Mouse (Mus musculus) myocyte (in vitro differentiated cells): Measurements from ENCODE around the gene Dusp6. TPM values are rescaled to one million over a fixed set of nuclear protein-coding genes. Genes with fewer than 3 reads are reported as not detected.

Source experiments
- H3K27me3 ChIP-seq: one replicate; pipeline ENCODE4 v1.6.1; 2011; ENCODE audit not compliant: control insufficient read depth, insufficient read depth, insufficient read length
- H3K36me3 ChIP-seq: one replicate; pipeline ENCODE4 v1.6.1; 2011; ENCODE audit not compliant: control insufficient read depth, insufficient read depth
- H3K4me2 ChIP-seq: one replicate; pipeline ENCODE4 v1.6.1; 2011; ENCODE audit warnings: low read depth, control low read depth
- H3K4me3 ChIP-seq: one replicate; pipeline ENCODE4 v1.5.1; 2011; ENCODE audit warnings: mild to moderate bottlenecking, control low read depth, moderate library complexity
- H3K79me2 ChIP-seq: one replicate; pipeline ENCODE4 v1.6.1; 2011; ENCODE audit not compliant: control insufficient read depth, insufficient read depth
- H3ac ChIP-seq: one replicate; pipeline ENCODE4 v1.6.1; 2011; ENCODE audit not compliant: control insufficient read depth, insufficient read length
- CEBPB ChIP-seq: IDR thresholded peaks from 2 replicates; pipeline ENCODE4 v1.6.1; 2011; ENCODE audit warnings: mild to moderate bottlenecking, moderate library complexity; ENCODE audit not compliant: poor library complexity, insufficient read depth, severe bottlenecking
- E2F4 ChIP-seq: IDR thresholded peaks from one replicate; pipeline ENCODE4 v1.6.1; 2011; ENCODE audit warnings: mild to moderate bottlenecking, control low read depth, moderate library complexity; ENCODE audit not compliant: insufficient read depth
- MAX ChIP-seq: IDR thresholded peaks from one replicate; pipeline ENCODE4 v1.6.1; 2011; ENCODE audit warnings: low read depth, mild to moderate bottlenecking, control low read depth
- MYOD1 ChIP-seq, 3 experiments: IDR thresholded peaks; one replicate each; pipeline ENCODE4 v1.6.1; 2011; ENCODE audit warnings: control low read depth in 2 of 3, low read depth in 2 of 3, mild to moderate bottlenecking in 2 of 3, moderate library complexity in 1 of 3; ENCODE audit not compliant: insufficient read length in 2 of 3, control insufficient read depth in 1 of 3
- MYOG ChIP-seq, 3 experiments: IDR thresholded peaks; one replicate each; pipeline ENCODE4 v1.6.1; 2011; ENCODE audit warnings: control low read depth in 2 of 3, low read depth in 2 of 3, mild to moderate bottlenecking in 2 of 3; ENCODE audit not compliant: insufficient read length in 2 of 3, control insufficient read depth in 1 of 3, insufficient read depth in 1 of 3
- POLR2A ChIP-seq: IDR thresholded peaks from one replicate; pipeline ENCODE4 v1.6.1; 2011; ENCODE audit warnings: low read depth, mild to moderate bottlenecking, control low read depth, moderate library complexity; ENCODE audit not compliant: insufficient read length
- POLR2AphosphoS2 ChIP-seq: IDR thresholded peaks from one replicate; pipeline ENCODE4 v1.6.1; 2011; ENCODE audit warnings: low read depth, control low read depth; ENCODE audit not compliant: insufficient read length
- REST ChIP-seq: IDR thresholded peaks from one replicate; pipeline ENCODE4 v1.6.1; 2011; ENCODE audit warnings: mild to moderate bottlenecking, control low read depth, moderate library complexity; ENCODE audit not compliant: insufficient read depth, insufficient read length
- SRF ChIP-seq: IDR thresholded peaks from one replicate; pipeline ENCODE4 v1.6.1; 2011; ENCODE audit warnings: low read depth; ENCODE audit not compliant: control insufficient read depth, insufficient read length
- TCF12 ChIP-seq: IDR thresholded peaks from one replicate; pipeline ENCODE4 v1.6.1; 2011; ENCODE audit warnings: mild to moderate bottlenecking, control low read depth; ENCODE audit not compliant: poor library complexity, insufficient read depth, severe bottlenecking
- TCF3 ChIP-seq: IDR thresholded peaks from one replicate; pipeline ENCODE4 v1.6.1; 2011; ENCODE audit warnings: low read depth, control low read depth; ENCODE audit not compliant: insufficient read length
- USF1 ChIP-seq: IDR thresholded peaks from one replicate; pipeline ENCODE4 v1.6.1; 2011; ENCODE audit warnings: low read depth, mild to moderate bottlenecking, control low read depth, moderate library complexity
- polyA plus RNA-seq: library from polyadenylated mRNA; unstranded; fragments of >200 nt; fragmentation: generic; extraction: Trizol; gene quantifications from one replicate; pipeline ENCODE4 v1.2.1, GENCODE M21; 2012; ENCODE audit warnings: missing spikeins

Dusp6 gene
- polyA plus RNA-seq, 1 experiment = 21.6 TPM

DNA sequence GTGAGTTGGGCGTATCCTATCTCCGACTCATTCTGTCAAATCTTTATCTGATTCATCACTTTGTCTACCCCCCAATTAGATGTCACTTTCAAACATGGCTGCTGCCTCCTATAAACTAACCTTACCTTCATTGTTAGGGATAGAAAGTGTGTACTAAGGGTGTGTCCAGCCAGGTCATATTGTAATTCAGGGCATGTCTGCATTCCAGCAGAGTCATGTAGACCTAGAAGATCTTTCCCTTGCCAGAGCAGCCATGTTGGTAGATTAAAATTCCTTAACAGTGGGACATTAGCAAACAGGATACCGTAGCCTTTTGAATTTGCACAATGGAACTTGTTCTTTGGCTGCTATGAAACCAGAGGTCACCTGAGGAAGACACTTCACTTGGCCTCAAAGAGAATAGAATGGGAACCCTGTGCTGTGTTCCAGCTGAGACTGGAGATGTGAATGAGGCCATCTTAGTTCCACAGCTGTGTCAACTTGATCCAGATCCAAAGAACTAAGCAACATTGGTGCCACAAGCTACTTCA lies 30.1 kb downstream of the Dusp6 start:
- no peak overlapping the region for H3ac ChIP-seq
- H3K4me3 ChIP-seq = no peak overlapping the region
- H3K4me2 ChIP-seq = no peak overlapping the region
- no peaks in the 10 kb centered on the region for H3K36me3 ChIP-seq
- H3K27me3 ChIP-seq = no peaks in the 10 kb centered on the region
- H3K79me2 ChIP-seq = no peaks in the 10 kb centered on the region
- TF ChIP-seq REST = no peak
- no peak for TF ChIP-seq POLR2A
- TF ChIP-seq MYOD1 (IDR thresholded peaks at IDR 0.05; ENCODE audit: control insufficient read depth in 1 of 3, insufficient read length in 2 of 3, low read depth in 2 of 3) = no peak
- no peak for TF ChIP-seq TCF3
- TF ChIP-seq POLR2AphosphoS2 = no peak
- no peak for TF ChIP-seq USF1
- TF ChIP-seq TCF12 = no peak
- no peak for TF ChIP-seq MYOG (IDR thresholded peaks at IDR 0.05; ENCODE audit: control insufficient read depth in 1 of 3, insufficient read depth in 1 of 3, insufficient read length in 2 of 3, low read depth in 2 of 3)
- no peak for TF ChIP-seq MAX

DNA sequence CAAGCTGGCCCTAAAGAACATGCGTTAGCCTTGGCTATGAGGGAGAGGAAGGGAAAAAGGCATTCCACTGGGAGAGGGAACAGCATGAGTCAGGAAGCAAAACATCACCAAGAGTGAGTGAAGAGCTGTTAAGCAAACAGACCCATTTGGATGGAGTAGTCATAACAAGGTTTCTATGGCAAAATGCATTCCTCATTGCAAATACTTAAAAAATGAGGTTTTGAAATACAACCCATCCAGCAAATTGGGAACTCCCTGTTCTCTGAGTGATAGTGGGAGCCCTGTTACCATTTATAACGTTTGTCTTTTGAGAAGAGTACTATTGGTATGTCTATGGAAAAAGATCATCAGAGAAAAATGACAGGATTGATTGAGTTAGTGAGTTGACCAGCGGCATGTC lies 34.7 kb downstream of the Dusp6 start:
- TF ChIP-seq MYOG (IDR thresholded peaks at IDR 0.05; ENCODE audit: control insufficient read depth in 1 of 3, insufficient read depth in 1 of 3, insufficient read length in 2 of 3, low read depth in 2 of 3) (no peak), USF1 (no peak), SRF (no peak), POLR2A (no peak), CEBPB (no peak), TCF3 (no peak), MAX (no peak), REST (no peak), POLR2AphosphoS2 (no peak), TCF12 (no peak), E2F4 (no peak), MYOD1 (IDR thresholded peaks at IDR 0.05; ENCODE audit: control insufficient read depth in 1 of 3, insufficient read length in 2 of 3, low read depth in 2 of 3) (no peak)
- Histone ChIP-seq H3K36me3 (no peaks in the 10 kb centered on the region), H3K27me3 (no peaks in the 10 kb centered on the region), H3K4me2 (peak overlapping the region; percentile 43), H3K4me3 (no peak overlapping the region), H3ac (no peak overlapping the region), H3K79me2 (no peaks in the 10 kb centered on the region)

DNA sequence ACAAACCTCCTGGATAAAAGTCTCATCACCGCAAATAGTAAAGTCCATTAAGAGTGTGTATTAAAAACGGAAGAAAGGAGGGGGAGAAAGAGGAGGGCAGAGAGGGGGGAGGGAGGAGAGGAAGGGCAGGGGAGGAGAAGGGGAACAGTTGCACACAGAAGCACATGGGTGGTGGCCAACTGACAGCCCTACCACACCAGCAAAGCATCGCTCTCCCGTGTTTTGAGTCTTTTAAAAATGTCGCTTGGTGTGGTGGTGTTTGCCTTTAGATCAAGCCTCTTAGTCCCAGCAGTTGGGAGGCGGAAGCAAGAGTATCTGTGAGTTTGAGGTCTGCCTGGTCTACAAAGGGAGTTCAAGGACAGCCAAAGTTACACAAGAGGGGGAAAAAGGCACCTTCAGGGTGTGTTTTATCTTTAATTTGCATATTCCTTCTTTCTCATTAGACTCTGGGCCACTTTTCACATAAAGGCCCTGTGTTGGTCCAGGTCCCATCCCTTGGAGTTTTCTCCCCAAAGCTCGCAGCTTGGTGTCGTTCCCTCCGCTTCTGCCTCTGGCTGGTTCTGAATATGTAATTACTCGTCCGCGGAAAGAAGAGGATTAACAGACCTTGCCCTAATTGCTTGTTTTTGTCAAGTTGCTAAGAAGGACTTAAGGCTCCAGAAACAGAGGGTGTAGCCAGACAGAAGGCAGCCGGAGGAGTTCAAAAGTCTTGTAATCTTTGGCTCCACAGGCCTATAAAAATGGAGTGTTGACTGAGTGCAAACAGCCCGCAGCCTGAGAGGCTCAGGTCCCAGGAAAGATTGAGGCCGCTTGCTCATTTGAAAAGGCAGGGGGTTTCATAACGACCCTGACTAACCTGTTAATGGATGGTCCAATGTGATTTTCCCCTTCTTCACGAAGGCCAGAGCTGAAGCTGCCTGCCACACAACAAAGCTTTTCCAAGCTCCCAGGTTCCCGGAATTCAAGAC lies 35.6 kb downstream of the Dusp6 start:
- Histone ChIP-seq H3K79me2 (no peaks in the 10 kb centered on the region), H3K27me3 (no peaks in the 10 kb centered on the region), H3K4me3 (no peak overlapping the region), H3K4me2 (peak overlapping the region; percentile 43), H3ac (no peak overlapping the region), H3K36me3 (no peaks in the 10 kb centered on the region)
- TF ChIP-seq POLR2AphosphoS2 = no peak
- no peak for TF ChIP-seq TCF12

- Histone ChIP-seq H3K79me2 (no peaks in the 10 kb centered on the region), H3K36me3 (no peaks in the 10 kb centered on the region), H3K4me2 (no peak overlapping the region), H3K27me3 (no peaks in the 10 kb centered on the region), H3K4me3 (no peak overlapping the region), H3ac (no peak overlapping the region)
- TF ChIP-seq MYOG (IDR thresholded peaks at IDR 0.05; ENCODE audit: control insufficient read depth in 1 of 3, insufficient read depth in 1 of 3, insufficient read length in 2 of 3, low read depth in 2 of 3) (no peak), MAX (no peak), CEBPB (no peak), E2F4 (no peak), REST (no peak), TCF12 (no peak), POLR2AphosphoS2 (no peak), USF1 (no peak)
Measured at GRCm38 (mm10) chr10:99299303-99299702, 36.3 kb downstream of the Dusp6 start.

- Histone ChIP-seq H3K79me2 (no peaks in the 10 kb centered on the region), H3K4me3 (no peak overlapping the region), H3ac (no peak overlapping the region), H3K36me3 (no peaks in the 10 kb centered on the region), H3K4me2 (no peak overlapping the region), H3K27me3 (no peaks in the 10 kb centered on the region)
- no peak for TF ChIP-seq MYOD1 (IDR thresholded peaks at IDR 0.05; ENCODE audit: control insufficient read depth in 1 of 3, insufficient read length in 2 of 3, low read depth in 2 of 3)
Measured at GRCm38 (mm10) chr10:99302051-99302450, 39.0 kb downstream of the Dusp6 start.
